Mouse (Mus musculus): ENCODE results near the gene Actn4.

- TF ChIP-seq CTCF (IDR thresholded peaks at IDR 0.05; ENCODE audit: low read depth, low read length) (no peak; the same call in 1 of the 2 replicates), POLR2A (IDR thresholded peaks at IDR 0.05; ENCODE audit: borderline replicate concordance, low read depth, low read length) (no peak)
These were observed 10.9 kb upstream of the Actn4 start for GRCm38 (mm10) chr7:28973025-28973424.
